11 mouse cellular contexts compared by ENCODE assay signal in genomic region chr7:142092991-142093390, GRCm38 (mm10). TPM values are rescaled to one million over a fixed set of nuclear protein-coding genes. Genes with fewer than 3 reads are reported as not detected.
DNase-seq lines count a peak whose midpoint lies in the region; ATAC-seq and TF ChIP-seq lines count a peak whose summit lies in the region.
"Had no signal": no experiment of that assay in that cellular context is flagged by ENCODE, and none has a peak within 500 bp of the region (broad histone marks: within the 10 kb centered on the region; RNA-seq: fewer than 3 reads in every experiment).

No protein-coding gene starts in this region.

- H3K4me1 ChIP-seq in heart, embryonic 15.5 days (replicated peaks): peaks cover 68% of the 10 kb centered on the region
- peaks cover 49% of the 10 kb centered on the region for H3K4me1 ChIP-seq in embryonic facial prominence, embryonic 10.5 days
- peaks cover 51% of the 10 kb centered on the region for H3K4me1 ChIP-seq in heart, postnatal 0 days (ENCODE audit: control insufficient read depth, insufficient read depth)
- H3K4me1 ChIP-seq in midbrain, embryonic 14.5 days (ENCODE audit: control insufficient read depth, insufficient read depth, low read length): peaks cover 67% of the 10 kb centered on the region
- H3K4me1 ChIP-seq in kidney, embryonic 15.5 days: peaks cover 38% of the 10 kb centered on the region

- no peak for TF ChIP-seq EP300 in heart, postnatal 0 days (IDR thresholded peaks at IDR 0.05; ENCODE audit: low read depth)

- 43% methylated on average over 1 of the region's 1 CpGs for WGBS in heart, embryonic 15.5 days
- WGBS in embryonic facial prominence, embryonic 10.5 days: 51% methylated on average over 1 of the region's 1 CpGs
- 41% methylated on average over 1 of the region's 1 CpGs for WGBS in heart, postnatal 0 days
- 46% methylated on average over 1 of the region's 1 CpGs for WGBS in midbrain, embryonic 14.5 days
- 52% methylated on average over 1 of the region's 1 CpGs for WGBS in kidney, embryonic 15.5 days

- 0 out of 2 replicates have a peak, but pooled peaks cover under 1% of the 10 kb centered on the region for H3K36me3 ChIP-seq in heart, embryonic 15.5 days
- no peaks in the 10 kb centered on the region for H3K36me3 ChIP-seq in embryonic facial prominence, embryonic 10.5 days (replicated peaks)
- H3K36me3 ChIP-seq in heart, postnatal 0 days (replicated peaks; ENCODE audit: control insufficient read depth, insufficient read depth, low read length): peaks cover 6% of the 10 kb centered on the region
- peaks cover 12% of the 10 kb centered on the region for H3K36me3 ChIP-seq in midbrain, embryonic 14.5 days (ENCODE audit: control insufficient read depth, insufficient read depth, low read length)
- no peaks in the 10 kb centered on the region for H3K36me3 ChIP-seq in kidney, embryonic 15.5 days

- peak overlapping the region; percentile 85 for H3K4me3 ChIP-seq in heart, embryonic 15.5 days
- H3K4me3 ChIP-seq in embryonic facial prominence, embryonic 10.5 days: peak overlapping the region; percentile 77; the same call in 1 of the 2 replicates
- H3K4me3 ChIP-seq in heart, postnatal 0 days (ENCODE audit: low read depth, low read length): peak overlapping the region; percentile 12; the same call in 1 of the 2 replicates
- H3K4me3 ChIP-seq in midbrain, embryonic 14.5 days (replicated peaks; ENCODE audit: low read depth, low read length): peak overlapping the region; percentile 91
- H3K4me3 ChIP-seq in kidney, embryonic 15.5 days (replicated peaks): no peak overlapping the region
- H3K4me3 ChIP-seq: megakaryocyte, embryonic 14.5 days had no signal

- DNase-seq in heart, postnatal 25 days (ENCODE audit: low spot score): no peak
- no peak for DNase-seq in embryonic facial prominence, embryonic 10.5 days (ENCODE audit: low spot score)
- DNase-seq in heart, postnatal 0 days (ENCODE audit: low spot score): no peak
- DNase-seq in midbrain, embryonic 14.5 days: no peak
- DNase-seq in lung, postnatal 10 days: no peak
- DNase-seq in spleen, adult 12 weeks (ENCODE audit: low spot score): no peak
- DNase-seq: embryo, embryonic 11 days had no signal

- intact Hi-C loops in heart, postnatal 25 days (cut with DNase I): no loop called here

- H3K4me2 ChIP-seq in heart, embryonic 15.5 days: peak overlapping the region; percentile 83
- peak overlapping the region; percentile 78 for H3K4me2 ChIP-seq in heart, postnatal 0 days (ENCODE audit: low read depth, low read length)
- H3K4me2 ChIP-seq in midbrain, embryonic 14.5 days (ENCODE audit: low read length): peak overlapping the region; percentile 80
- H3K4me2 ChIP-seq in kidney, embryonic 15.5 days: no peak overlapping the region

- H3K9me3 ChIP-seq in heart, embryonic 15.5 days (replicated peaks): no peaks in the 10 kb centered on the region
- H3K9me3 ChIP-seq in embryonic facial prominence, embryonic 10.5 days: no peaks in the 10 kb centered on the region
- no peaks in the 10 kb centered on the region for H3K9me3 ChIP-seq in heart, postnatal 0 days (replicated peaks; ENCODE audit: control insufficient read depth, low read length)
- no peaks in the 10 kb centered on the region for H3K9me3 ChIP-seq in midbrain, embryonic 14.5 days (ENCODE audit: control insufficient read depth, low read length)
- no peaks in the 10 kb centered on the region for H3K9me3 ChIP-seq in kidney, embryonic 15.5 days (replicated peaks)
- H3K9me3 ChIP-seq: megakaryocyte, embryonic 14.5 days had no signal

- TF ChIP-seq CTCF in heart, postnatal 0 days (IDR thresholded peaks at IDR 0.05; ENCODE audit: low read depth): no peak

- no peak overlapping the region for H3K9ac ChIP-seq in heart, embryonic 15.5 days
- 0 out of 2 replicates have a peak overlapping the region, but pooled peaks have one; percentile 16 for H3K9ac ChIP-seq in heart, postnatal 0 days (replicated peaks; ENCODE audit: low read depth, low read length)
- H3K9ac ChIP-seq in midbrain, embryonic 14.5 days (replicated peaks; ENCODE audit: low read length): peak overlapping the region; percentile 99
- H3K9ac ChIP-seq in kidney, embryonic 15.5 days: no peak overlapping the region

- no peak for ATAC-seq in heart, embryonic 15.5 days (replicated peaks; ENCODE audit: insufficient number of reproducible peaks, insufficient read depth, low FRiP score, low read depth)
- no peak for ATAC-seq in heart, postnatal 0 days (ENCODE audit: insufficient read depth, low read depth)
- no peak for ATAC-seq in midbrain, embryonic 14.5 days (ENCODE audit: low FRiP score, low TSS enrichment)
- no peak for ATAC-seq in kidney, embryonic 15.5 days (replicated peaks; ENCODE audit: low FRiP score)

- no peak overlapping the region for H3K27ac ChIP-seq in heart, embryonic 15.5 days
- no peak overlapping the region for H3K27ac ChIP-seq in embryonic facial prominence, embryonic 10.5 days (replicated peaks)
- no peak overlapping the region for H3K27ac ChIP-seq in heart, postnatal 0 days (ENCODE audit: low read depth)
- peak overlapping the region; percentile 73 for H3K27ac ChIP-seq in midbrain, embryonic 14.5 days (replicated peaks; ENCODE audit: low read depth, low read length)
- H3K27ac ChIP-seq in kidney, embryonic 15.5 days: no peak overlapping the region

- peaks cover 16% of the 10 kb centered on the region for H3K27me3 ChIP-seq in heart, embryonic 15.5 days
- peaks cover 100% of the 10 kb centered on the region for H3K27me3 ChIP-seq in embryonic facial prominence, embryonic 10.5 days (replicated peaks; ENCODE audit: low read depth, poor library complexity, severe bottlenecking)
- peaks cover 14% of the 10 kb centered on the region for H3K27me3 ChIP-seq in heart, postnatal 0 days (ENCODE audit: control insufficient read depth, insufficient read depth, low read length)
- peaks cover 6% of the 10 kb centered on the region; the same call in 1 of the 2 replicates for H3K27me3 ChIP-seq in midbrain, embryonic 14.5 days (ENCODE audit: control insufficient read depth, insufficient read depth, low read length)
- peaks cover 75% of the 10 kb centered on the region for H3K27me3 ChIP-seq in kidney, embryonic 15.5 days

RNA-seq across cellular contexts. Expression of gene Dusp8, which starts 2.7 kb away (rescaled TPM):
- 11.5 and 12.2 TPM in 2 replicates for polyA plus RNA-seq in heart, embryonic 15.5 days (2015; fragmentation: Nextera tagmentation; extraction: Ambion mirVana)
- 10 to 100 TPM; 39.7 to 53.5 TPM for total RNA-seq in heart, postnatal 25 days (2021)
- 3.2 and 3.4 TPM in 2 replicates for polyA plus RNA-seq in embryonic facial prominence, embryonic 10.5 days (2016; fragmentation: Nextera tagmentation; extraction: Ambion mirVana)
- total RNA-seq in heart, postnatal 0 days (2014; rRNA removed; ENCODE audit: low replicate concordance): 29.4 and 31.4 TPM in 2 replicates
- polyA plus RNA-seq in heart, postnatal 0 days (2015; fragmentation: Nextera tagmentation; extraction: Ambion mirVana): 6.4 and 9.0 TPM in 2 replicates
- 112 and 126 TPM in 2 replicates for polyA plus RNA-seq in midbrain, embryonic 14.5 days (2014; fragmentation: Nextera tagmentation; extraction: Ambion mirVana)
- polyA plus RNA-seq in kidney, embryonic 15.5 days (2015; fragmentation: Nextera tagmentation; extraction: Ambion mirVana): 2.6 and 2.9 TPM in 2 replicates

RNA-seq across cellular contexts. Expression of gene Gm45618, which starts 27.5 kb away (rescaled TPM):
- not detected in 2 replicates for polyA plus RNA-seq in heart, embryonic 15.5 days (2015; fragmentation: Nextera tagmentation; extraction: Ambion mirVana)
- total RNA-seq in heart, postnatal 25 days (2021): not detected
- not detected in 2 replicates for polyA plus RNA-seq in embryonic facial prominence, embryonic 10.5 days (2016; fragmentation: Nextera tagmentation; extraction: Ambion mirVana)
- total RNA-seq in heart, postnatal 0 days (2014; rRNA removed; ENCODE audit: low replicate concordance): not detected in 2 replicates
- polyA plus RNA-seq in heart, postnatal 0 days (2015; fragmentation: Nextera tagmentation; extraction: Ambion mirVana): not detected in 2 replicates
- polyA plus RNA-seq in midbrain, embryonic 14.5 days (2014; fragmentation: Nextera tagmentation; extraction: Ambion mirVana): 0.34 TPM in 1 of 2 replicates, not detected in the other
- not detected in 2 replicates for polyA plus RNA-seq in kidney, embryonic 15.5 days (2015; fragmentation: Nextera tagmentation; extraction: Ambion mirVana)
- polyA plus RNA-seq: gonadal fat pad, adult 2 months had no signal

RNA-seq across cellular contexts. Expression of gene Mob2, which starts 32.1 kb away (rescaled TPM):
- 43.4 and 52.7 TPM in 2 replicates for polyA plus RNA-seq in heart, embryonic 15.5 days (2015; fragmentation: Nextera tagmentation; extraction: Ambion mirVana)
- 10 to 100 TPM; 40.2 to 40.7 TPM for total RNA-seq in heart, postnatal 25 days (2021)
- polyA plus RNA-seq in embryonic facial prominence, embryonic 10.5 days (2016; fragmentation: Nextera tagmentation; extraction: Ambion mirVana): 67.4 and 68.0 TPM in 2 replicates
- 48.3 and 53.6 TPM in 2 replicates for total RNA-seq in heart, postnatal 0 days (2014; rRNA removed; ENCODE audit: low replicate concordance)
- 45.5 and 49.6 TPM in 2 replicates for polyA plus RNA-seq in heart, postnatal 0 days (2015; fragmentation: Nextera tagmentation; extraction: Ambion mirVana)
- 53.5 and 57.2 TPM in 2 replicates for polyA plus RNA-seq in midbrain, embryonic 14.5 days (2014; fragmentation: Nextera tagmentation; extraction: Ambion mirVana)
- polyA plus RNA-seq in kidney, embryonic 15.5 days (2015; fragmentation: Nextera tagmentation; extraction: Ambion mirVana): 62.3 and 66.9 TPM in 2 replicates

RNA-seq across cellular contexts. Expression of gene Gm39115, which starts 42.8 kb away (rescaled TPM):
- polyA plus RNA-seq in heart, embryonic 15.5 days (2015; fragmentation: Nextera tagmentation; extraction: Ambion mirVana): not detected in 2 replicates
- not detected for total RNA-seq in heart, postnatal 25 days (2021)
- not detected in 2 replicates for polyA plus RNA-seq in embryonic facial prominence, embryonic 10.5 days (2016; fragmentation: Nextera tagmentation; extraction: Ambion mirVana)
- total RNA-seq in heart, postnatal 0 days (2014; rRNA removed; ENCODE audit: low replicate concordance): not detected in 2 replicates
- not detected in 2 replicates for polyA plus RNA-seq in heart, postnatal 0 days (2015; fragmentation: Nextera tagmentation; extraction: Ambion mirVana)
- not detected in 2 replicates for polyA plus RNA-seq in midbrain, embryonic 14.5 days (2014; fragmentation: Nextera tagmentation; extraction: Ambion mirVana)
- not detected in 2 replicates for polyA plus RNA-seq in kidney, embryonic 15.5 days (2015; fragmentation: Nextera tagmentation; extraction: Ambion mirVana)
- polyA plus RNA-seq: gonadal fat pad, adult 2 months had no signal

RNA-seq across cellular contexts. Expression of gene Gm45337, which starts 51.4 kb away (rescaled TPM):
- not detected in 2 replicates for polyA plus RNA-seq in heart, embryonic 15.5 days (2015; fragmentation: Nextera tagmentation; extraction: Ambion mirVana)
- total RNA-seq in heart, postnatal 25 days (2021): not detected
- not detected in 2 replicates for polyA plus RNA-seq in embryonic facial prominence, embryonic 10.5 days (2016; fragmentation: Nextera tagmentation; extraction: Ambion mirVana)
- total RNA-seq in heart, postnatal 0 days (2014; rRNA removed; ENCODE audit: low replicate concordance): not detected in 2 replicates
- polyA plus RNA-seq in heart, postnatal 0 days (2015; fragmentation: Nextera tagmentation; extraction: Ambion mirVana): not detected in 2 replicates
- not detected in 2 replicates for polyA plus RNA-seq in midbrain, embryonic 14.5 days (2014; fragmentation: Nextera tagmentation; extraction: Ambion mirVana)
- polyA plus RNA-seq in kidney, embryonic 15.5 days (2015; fragmentation: Nextera tagmentation; extraction: Ambion mirVana): not detected in 2 replicates
- polyA plus RNA-seq: gonadal fat pad, adult 2 months had no signal

Comparison
In these comparisons a context has a peak if more than half of its experiments do, and no peak if none do; other contexts are left out.
1. H3K9ac ChIP-seq: peak in heart, postnatal 0 days (single experiment) and midbrain, embryonic 14.5 days (single experiment); none in heart, embryonic 15.5 days (single experiment) and kidney, embryonic 15.5 days (single experiment).